Mouse (Mus musculus) fibroblast of lung, adult 2 months (primary cell): Measurements from ENCODE around the gene Ptpn11.
"Not testable (repeated sequence)": the region's sequence is repeated elsewhere in the genome, so short reads cannot be mapped to it uniquely, and the experiment has no call there.

Experiments
- DNase-seq: peaks from one replicate; pipeline ENCODE4 v3.0.0-alpha.2; 2011; ENCODE audit warnings: low read depth

Gene Ptpn11

GRCm38 (mm10) chr5:121190836-121191583, at the start of gene Ptpn11:
Gene Ptpn11 (minus strand): TSS chr5:121191397.
- DNase-seq, result no peak

GRCm38 (mm10) chr5:121239846-121240245, 48.6 kb upstream of the Ptpn11 start:
- DNase-seq, result no peak

DNA sequence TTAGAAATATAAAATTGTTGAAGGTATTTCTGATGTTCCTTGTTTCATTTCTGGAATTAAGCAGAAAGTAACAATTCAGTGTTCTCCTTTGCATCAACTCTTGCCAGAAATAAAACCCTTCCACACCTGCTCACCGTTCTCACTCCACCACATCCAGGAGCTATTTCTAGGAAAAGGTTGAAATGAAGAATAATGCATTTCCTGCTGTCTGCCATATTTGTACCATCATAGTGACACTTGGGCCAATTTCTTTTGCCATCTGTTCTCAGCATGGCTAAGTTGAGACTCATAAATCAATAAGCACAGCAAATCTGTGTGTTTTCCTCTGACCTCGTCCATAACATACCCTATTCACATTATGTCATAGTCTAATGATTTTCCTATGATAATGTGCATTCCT, 47.0 kb upstream of the Ptpn11 start:
- no peak for DNase-seq

- no peak for DNase-seq
Measured at GRCm38 (mm10) chr5:121236171-121236570, 45.0 kb upstream of the Ptpn11 start.

DNA sequence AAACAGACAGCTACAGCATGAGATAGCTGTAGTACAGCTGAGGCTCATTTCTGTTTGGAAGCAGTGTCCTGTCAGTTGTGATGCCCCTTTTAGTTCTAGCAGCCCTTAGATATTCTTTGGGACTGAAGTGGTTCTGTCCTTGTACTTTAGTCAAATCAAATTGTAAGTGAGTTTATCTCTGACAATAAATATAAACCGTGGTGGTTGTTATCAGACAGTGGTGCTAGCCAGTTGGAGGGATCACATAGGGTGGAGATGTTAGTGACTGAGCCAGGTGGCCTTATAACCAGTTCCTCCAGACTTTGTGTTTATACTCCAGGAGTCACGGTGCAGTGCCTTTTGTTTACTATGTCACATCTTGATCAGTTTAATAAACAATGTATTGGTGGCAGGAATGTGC, 42.5 kb upstream of the Ptpn11 start:
- no peak for DNase-seq

GRCm38 (mm10) chr5:121232789-121233188, 41.6 kb upstream of the Ptpn11 start:
- no peak for DNase-seq

- no peak for DNase-seq
Measured at GRCm38 (mm10) chr5:121230811-121231210, 39.6 kb upstream of the Ptpn11 start.

DNA sequence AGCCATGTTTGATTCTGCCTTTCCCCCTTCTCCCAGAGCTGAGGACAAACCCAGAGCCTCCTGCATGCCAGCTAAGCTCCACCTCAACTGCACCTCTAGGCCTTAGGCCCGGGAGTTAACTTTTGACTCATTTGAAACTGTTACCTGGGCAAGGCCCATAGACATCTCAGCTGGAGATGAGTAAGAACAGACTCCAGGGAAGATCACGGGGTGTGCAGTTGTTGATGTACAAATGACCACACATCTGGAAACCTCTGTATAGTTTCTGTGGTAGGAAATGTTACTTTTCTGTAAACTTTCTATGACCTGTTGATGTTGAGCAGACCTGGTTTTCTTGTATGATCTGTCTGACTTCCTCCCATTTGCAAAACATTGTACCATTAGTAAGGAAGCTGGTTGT, 38.0 kb upstream of the Ptpn11 start:
- no peak for DNase-seq

GRCm38 (mm10) chr5:121227330-121227729, 36.1 kb upstream of the Ptpn11 start:
- DNase-seq, result not testable (repeated sequence)

GRCm38 (mm10) chr5:121226845-121227244, 35.6 kb upstream of the Ptpn11 start:
- DNase-seq, result no peak

DNA sequence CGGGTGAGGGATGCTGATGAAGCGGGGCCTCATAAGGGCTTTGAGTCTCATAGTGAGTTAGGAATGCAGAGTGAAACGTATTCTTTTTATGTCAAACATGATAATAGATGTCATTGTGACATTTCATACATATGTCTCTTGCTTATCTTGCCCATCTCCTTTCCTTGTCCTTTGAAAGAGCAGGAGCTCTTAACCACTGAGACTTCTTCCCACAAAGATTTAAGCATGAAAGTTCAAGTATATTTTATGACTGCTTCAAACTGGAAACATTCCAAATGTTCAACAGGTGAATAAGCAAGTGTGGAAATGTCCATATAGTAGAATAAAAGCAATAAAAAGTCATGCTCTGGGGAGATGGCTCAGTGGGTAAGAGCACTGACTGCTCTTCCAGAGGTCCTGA, 35.2 kb upstream of the Ptpn11 start:
- DNase-seq, result no peak

DNA sequence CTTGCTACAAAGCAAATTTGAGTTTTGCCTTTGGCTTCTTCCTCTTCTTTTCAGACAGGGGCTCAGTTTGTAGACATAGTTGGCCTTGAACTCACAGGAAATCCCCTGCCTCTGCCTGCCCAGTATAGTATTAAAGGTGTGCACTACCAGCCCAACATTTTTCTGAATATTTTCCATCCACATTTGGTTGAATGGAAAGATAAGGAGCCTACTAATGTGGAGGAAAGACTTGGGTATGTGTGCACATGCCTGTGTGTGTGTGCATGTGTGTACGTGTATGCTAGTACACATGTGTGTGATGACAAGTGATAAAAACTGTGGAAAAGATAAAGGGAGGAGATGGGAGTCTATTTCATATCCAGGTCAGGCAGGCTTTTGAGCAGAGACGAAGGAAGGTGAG, 34.7 kb upstream of the Ptpn11 start:
- no peak for DNase-seq

GRCm38 (mm10) chr5:121224856-121225255, 33.7 kb upstream of the Ptpn11 start:
- DNase-seq, result no peak

DNA sequence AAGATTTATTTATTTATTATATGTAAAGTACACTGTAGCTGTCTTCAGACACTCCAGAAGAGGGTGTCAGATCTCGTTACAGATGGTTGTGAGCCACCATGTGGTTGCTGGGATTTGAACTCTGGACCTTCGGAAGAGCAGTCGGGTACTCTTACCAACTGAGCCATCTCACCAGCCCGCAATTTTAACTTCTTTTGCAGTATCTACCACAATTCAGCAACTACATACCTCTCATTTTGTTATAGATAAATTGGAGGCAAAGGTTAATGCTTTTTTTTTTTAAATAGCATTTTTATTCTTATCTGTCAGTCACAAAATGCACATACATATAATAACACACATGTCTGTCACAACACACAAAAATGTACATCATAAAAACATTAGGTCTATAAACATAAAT, 32.8 kb upstream of the Ptpn11 start:
- not testable (repeated sequence) for DNase-seq

DNA sequence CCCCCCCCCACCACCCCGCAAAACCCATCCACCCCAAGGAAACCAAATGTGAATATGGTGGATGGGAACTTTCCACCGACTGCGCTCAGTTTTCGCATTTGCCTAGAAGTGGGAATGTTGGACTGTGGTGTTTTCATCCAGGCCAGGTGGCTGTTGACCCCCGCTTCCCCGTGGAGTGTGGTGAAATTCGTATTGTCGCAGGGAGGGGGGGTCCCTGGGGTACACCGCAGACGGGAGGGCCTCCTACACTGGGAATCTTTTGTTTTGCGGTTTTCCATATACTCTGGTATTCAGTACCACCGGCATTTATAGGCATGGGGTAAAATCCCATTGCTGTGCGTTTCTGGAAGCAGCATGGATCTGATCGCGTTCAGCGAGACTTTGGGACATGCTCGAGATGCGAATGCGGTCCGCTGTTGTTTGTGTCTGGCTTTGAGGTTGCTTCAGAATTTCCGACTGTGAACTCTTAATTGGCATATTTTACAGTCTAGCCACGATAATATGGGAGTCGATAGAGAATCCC, 30.2 kb upstream of the Ptpn11 start:
- no peak for DNase-seq

GRCm38 (mm10) chr5:121220732-121221301, 29.6 kb upstream of the Ptpn11 start:
- DNase-seq, result no peak

DNA sequence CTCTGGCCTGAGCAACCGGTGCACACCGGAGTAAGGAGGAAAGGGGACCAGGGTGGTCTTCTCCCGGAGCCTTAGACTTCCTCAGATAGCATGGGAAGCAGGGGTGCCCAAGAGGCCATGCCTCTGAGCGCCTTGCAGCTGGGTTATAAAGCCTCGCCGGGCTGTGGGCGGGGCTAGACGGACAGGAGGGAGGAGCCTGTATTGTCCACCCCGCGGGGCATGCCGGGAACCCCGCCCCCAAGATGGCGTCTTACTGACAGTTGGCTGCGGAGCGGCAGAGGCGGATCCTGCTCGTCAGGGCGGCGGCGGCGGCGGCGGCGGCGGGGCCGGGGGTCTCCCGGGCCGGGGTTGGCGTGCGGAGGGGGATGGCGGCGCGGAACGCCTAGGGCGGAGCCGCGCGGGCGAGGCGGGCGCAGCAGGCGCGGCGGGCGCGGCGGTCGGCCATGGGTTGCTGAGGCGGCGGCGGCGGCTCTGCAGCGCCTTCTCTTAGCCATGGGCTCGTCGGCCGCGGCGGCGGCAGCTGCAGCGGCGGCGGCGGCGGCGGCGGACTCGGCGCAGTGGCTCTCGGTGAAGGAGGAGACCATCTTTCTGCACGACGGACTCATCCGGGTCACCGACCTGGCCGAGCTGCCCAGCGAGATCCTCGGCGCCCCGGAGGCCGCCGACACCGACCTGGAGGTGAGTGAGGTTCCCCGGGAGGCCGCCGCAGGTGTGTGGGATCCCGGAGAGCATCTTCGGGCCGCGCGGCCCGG, 29.0 kb upstream of the Ptpn11 start, which contains the start of gene Hectd4:
Hectd4 (plus strand) TSS at position 240 of the 752 bp plus-strand sequence.
- peak; percentile 65 for DNase-seq

DNA sequence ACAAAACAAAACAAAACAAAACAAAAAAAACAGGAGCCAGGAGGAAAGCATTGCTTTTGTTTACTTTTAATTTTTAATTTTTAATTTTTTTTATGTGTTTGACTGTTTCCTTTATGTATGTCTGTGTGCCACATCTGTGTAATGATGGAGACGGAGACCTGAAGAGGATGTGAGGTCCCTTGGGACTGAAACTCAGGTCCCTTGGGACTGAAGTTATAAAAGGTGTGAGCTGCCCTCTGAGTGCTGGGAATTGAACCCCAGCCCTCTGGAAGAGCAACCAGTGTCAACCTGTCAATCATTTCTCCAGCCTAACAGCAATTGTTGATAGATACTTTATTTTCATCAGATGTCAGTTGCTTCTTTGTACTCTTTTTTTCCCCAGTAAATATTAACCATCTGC, 28.0 kb upstream of the Ptpn11 start:
- DNase-seq, result no peak

DNA sequence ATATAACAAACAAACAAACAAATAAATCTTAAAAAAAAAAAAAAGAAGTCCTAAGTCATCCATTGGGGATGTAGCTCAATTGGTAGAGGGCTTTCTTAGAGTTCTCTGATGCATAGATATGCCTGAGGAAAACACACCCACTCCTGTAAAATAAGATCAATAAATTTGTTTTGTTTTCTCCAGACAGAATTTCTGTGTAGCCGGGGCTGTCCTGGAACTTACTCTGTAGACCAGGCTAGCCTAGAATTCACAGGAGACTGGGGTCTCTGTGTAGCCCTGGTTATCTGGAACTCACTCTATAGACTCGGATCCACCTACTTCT, 26.1 kb upstream of the Ptpn11 start:
- DNase-seq, result no peak

DNA sequence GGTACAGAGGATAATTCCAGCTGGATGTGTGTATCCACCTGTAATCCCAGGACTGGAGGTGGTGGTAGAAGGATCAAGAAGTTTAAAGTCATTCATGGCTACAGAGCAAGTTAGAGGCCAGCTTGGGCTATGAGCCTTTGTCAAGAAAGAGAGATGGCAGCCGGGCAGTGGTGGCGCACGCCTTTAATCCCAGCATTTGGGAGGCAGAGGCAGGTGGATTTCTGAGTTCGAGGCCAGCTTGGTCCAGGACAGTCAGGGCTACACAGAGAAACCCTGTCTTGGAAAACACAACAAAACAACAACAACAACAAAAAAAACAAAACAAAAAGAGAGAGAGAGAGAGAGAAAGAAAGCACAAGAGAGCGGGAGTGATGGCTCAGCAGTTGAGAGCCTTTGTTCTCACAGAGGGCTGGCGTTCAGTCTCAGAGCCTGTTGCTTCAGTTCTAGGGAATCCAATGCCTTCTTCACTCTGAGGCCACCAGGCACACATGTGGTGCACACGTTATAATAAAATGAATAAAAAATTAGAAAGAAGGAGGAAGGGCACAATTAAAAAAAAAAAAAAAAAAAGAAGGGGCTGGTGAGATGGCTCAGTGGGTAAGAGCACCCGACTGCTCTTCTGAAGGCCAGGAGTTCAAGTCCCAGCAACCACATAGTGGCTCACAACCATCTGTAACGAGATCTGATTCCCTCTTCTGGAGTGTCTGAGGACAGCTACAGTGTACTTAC, 25.6 kb upstream of the Ptpn11 start:
- DNase-seq, result not testable (repeated sequence)

DNA sequence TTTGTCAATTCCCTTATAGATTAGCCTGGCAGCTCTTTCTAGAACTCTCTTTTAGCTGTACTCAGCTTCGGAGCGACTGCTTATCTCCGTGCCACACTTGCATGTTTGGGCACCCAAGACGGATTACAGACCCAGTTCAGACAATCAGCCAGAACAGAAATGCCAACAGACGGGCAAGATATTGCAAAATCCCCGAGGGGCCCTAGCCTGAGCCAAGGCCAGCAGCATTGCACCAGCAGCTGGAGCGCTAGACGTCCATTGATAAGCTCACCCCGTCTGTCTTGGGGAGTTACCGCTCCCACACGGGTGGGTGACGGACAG, 24.9 kb upstream of the Ptpn11 start:
- DNase-seq, result no peak

DNA sequence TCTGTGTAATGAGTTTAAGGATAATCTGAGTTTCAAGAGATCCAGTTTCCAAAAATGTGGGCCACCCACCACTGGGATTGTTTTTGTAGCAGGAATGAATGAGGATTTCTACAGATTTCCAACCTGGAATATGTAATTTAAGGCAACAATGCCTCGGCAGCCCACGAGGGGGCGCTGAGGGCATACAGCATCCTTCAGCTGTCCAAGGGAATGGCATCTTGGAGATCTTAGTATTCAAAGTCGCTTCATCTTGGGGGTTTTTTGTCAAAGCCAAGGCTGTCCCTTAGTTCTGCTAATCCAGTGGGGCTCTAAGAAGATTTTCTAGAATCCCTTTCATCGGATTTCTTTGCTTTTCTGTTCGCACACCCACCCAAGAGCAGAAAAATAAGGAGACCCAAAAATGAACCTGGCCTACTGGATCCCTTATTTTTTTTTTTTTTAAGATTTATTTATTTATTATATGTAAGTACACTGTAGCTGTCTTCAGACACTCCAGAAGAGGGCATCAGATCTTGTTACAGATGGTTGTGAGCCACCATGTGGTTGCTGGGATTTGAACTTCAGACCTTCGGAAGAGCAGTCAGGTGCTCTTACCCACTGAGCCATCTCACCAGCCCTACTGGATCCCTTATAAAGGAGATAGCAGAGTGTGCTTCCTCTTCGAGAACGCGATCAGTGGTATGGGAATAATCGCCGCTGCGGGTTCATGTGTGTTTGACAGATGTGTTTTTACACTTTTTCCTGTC, 24.4 kb upstream of the Ptpn11 start:
- peak; percentile 31 for DNase-seq
